Mouse (Mus musculus) T-helper 1 cell (primary cell): ENCODE data around the gene Arhgef19.

Experiments used
- in situ Hi-C: fragments of 300-600 bp; cut with MboI, MseI; formaldehyde crosslinking; loops from one replicate; pipeline ENCODE4 v1.15.1; 2025; ENCODE audit warnings: high pct_unique_total_duplicates

Arhgef19 gene

DNA sequence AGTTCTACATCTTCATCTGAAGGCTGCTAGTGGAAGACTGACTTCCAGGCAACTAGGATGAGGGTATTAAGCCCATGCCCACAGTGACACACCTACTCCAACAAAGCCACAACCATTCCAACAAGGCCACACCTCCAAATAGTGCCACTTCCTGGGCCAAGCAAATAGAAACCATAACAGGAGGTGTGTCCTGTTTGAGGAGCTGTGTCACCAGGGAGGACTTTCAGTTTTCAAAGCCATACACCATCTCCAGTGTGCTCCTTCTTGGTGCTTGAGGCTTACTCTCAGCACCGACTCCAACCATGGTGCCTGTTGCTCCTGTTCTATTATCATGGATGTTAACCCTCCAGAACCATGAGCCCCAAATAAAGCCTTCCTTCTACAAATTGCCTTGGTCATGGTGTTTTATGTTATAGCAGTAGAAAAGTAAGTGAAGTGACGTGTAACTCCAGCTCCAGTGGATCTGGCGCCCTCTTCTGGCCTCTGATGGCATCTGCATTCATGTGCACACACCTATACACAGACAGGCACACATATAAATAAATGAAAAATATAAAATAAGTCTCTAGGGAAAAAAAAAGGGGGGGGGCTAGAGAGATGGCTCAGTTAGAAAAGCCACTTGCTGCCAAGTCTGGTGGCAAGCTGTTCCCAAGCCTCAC is 26.8 kb downstream of the Arhgef19 start:
- in situ Hi-C loops, result no loop called here

DNA sequence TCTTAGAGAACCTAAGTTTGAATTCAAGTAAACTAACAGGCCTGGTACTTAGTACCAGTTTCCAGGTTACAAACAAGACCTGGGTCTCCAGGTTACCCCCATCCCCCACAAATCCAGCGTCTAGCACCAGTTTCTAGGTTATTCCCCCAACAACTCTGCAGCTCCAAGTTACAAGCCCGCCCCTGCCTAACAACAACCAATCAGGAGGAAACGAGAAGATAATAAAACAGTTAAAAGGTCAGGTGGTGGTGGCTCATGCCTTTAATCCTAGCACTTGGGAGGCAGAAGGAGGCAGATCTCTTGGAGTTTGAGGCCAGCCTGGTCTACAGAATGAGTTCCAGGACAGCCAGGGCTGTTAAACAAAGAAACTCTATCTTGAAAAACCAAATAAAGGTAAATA is 28.0 kb downstream of the Arhgef19 start:
- in situ Hi-C loops, result no loop called here

DNA sequence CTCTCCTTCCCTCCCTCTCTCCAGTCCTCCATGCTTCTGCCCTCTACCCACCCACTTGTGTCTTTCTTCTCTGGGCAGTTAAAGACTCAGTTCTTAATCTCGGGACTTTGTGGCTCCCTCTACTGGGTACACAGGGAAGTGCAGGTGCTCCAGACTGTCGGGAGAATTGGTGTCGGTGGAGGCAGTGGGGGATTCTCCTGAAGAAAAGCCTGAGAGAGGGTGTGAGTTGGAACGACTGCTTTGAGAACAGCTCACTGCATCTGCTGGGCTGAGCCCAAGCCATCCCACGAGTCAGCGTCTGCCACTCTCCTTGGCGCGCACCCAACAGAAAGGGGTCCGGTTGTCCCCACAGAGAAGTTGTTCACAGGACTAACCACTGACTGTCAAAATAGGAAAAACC is 28.5 kb downstream of the Arhgef19 start:
- in situ Hi-C loops, result no loop called here

DNA sequence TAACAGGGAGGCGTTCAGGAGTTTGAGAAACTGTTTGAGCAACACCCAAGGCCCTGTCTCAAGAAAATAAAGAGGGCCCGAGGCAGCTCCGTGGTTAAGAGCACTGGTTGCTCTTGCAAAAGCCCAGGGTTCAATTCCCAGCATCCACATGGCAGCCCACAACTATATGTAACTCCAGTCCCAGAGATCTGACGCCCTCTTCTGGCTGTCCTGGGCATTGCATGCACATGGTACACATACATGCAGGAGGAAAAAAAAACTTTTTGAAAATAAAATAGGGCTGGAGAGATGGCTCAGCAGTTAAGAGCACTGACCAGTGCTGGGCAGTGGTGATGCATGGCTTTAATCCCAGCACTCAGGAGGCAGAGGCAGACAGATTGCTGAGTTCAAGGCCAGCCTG is 29.1 kb downstream of the Arhgef19 start:
- in situ Hi-C loops, result no loop called here

DNA sequence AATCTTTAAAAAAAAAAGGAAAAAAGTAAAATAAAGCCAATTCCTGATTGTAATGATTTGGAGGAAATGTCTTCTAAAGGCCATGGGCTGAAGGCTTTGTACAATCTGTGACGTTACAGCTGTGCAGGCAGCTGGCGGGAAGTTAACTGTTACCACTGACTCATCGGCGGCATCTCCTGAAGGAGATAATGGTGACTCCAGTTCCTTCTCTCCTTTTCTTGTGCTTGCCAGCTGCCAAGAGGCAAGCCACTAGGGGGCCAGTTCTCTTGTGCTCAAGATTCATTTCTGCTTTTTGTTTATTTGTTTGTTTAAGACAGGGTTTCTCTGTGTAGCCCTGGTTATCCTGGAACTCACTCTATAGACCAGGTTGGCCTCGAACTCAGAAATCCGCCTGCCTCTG is 29.8 kb downstream of the Arhgef19 start:
- in situ Hi-C loops, result no loop called here

DNA sequence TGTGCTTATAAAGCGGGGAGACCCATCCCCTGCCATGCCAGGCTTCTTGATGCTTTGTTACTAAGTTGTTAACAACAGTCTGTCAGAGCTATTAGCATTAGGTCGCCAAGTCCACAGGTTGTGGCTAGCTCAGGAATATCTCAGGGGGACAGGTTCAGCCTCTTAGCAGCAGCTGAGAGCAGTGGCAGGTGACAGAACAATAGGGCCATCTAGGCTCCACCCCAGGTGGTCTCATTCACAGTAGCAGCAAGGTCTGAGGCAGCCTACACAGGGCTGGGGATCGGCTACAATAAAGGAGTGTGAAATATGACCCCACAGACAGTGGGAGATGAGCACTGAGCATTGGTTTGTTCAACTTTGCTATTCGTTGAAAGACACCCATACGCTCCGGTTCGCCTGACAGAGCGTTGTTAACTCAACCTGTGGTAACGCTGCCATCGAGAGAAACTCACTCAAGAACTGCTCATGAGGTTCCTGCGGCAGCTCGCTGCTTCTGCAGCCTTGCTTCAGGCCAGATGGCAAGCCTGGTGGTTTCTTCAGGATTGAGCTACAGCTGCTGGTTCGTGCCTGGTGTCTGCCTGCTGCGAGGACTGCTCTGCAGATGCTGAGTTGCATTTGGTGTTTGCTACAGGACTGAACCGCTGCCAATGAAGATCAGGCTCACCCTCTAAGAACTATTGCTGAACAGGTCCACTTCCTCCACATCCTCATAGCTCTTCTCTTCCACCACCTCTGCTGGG is 31.1 kb downstream of the Arhgef19 start:
- in situ Hi-C loops, result no loop called here

DNA sequence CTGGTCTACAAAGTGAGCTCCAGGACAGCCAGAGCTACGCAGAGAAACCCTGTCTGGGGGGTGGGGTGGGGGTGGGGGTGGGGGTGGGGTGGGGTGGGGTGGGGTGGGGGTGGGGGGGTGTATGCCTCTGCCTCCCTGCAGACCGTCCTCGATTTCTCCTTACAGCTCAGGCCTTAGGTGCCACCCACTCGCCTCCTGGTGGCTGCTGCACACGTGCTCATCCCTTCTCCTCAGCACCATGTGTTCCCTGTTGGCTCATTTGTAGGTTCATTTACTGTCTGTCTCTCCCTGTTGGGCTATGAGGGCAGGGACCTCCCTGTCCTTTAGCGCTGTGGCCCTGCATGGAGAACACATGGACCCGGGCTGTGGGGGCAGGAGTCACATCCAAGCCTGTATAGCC is 31.9 kb downstream of the Arhgef19 start:
- in situ Hi-C loops, result no loop called here

DNA sequence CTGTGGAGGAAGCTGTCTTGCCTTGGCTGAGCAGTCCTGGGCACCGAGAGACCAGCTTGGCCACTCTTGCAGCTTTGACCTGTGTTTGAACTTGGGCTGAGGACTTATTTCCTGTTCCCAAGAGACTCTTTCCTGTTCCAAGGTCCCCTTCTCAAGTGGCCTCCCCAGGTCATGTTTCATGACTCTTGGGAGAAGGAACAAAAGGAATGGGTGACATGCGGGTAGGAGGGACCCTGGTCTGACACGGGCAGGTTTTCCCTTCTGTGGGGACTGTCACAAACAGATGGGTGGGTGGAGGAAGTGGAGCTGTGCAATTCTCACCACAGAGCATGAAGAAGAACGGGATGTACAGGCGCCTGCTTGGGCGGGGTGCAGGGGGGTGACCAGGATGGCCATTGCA is 32.4 kb downstream of the Arhgef19 start:
- in situ Hi-C loops, result no loop called here

DNA sequence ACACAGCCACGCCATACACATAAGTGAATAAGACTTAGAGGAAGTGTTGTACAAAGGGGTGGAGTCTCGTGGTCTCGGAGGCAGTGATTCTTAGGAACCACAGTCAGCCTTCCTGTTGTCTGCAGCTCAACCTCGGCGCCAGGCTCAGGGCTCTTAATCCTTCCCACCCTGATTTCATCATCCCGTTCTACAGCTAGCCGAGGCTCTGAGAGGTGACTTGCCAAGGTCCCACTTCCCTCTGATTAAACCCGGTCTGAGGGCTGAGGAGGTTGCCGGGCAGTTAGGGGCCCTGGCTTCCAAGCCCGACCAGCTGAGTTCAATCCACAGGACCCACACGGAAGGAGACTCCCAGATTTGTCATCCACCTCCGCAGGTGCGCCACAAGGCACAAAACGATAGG is 33.6 kb downstream of the Arhgef19 start:
- in situ Hi-C loops, result no loop called here

DNA sequence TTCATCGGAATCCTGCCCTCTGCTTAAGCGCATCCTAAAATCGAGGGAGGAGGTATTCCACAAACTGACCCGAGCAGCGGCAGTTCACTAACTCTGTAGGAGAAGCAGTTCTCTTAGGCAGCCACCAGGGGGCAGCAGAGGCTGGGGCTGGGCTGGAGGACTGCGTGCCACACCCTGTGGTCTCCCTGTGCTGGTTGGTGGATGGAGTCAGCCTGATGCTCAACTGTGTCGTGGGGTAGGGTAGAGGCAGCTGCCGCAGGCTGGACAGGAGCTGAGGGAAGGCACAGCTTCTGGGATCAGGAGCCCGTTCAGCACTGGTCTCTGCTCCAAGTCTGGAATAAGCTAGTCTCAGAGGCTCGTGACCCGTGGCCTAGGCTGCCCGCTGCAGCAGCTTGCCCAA is 34.0 kb downstream of the Arhgef19 start:
- in situ Hi-C loops, result no loop called here

DNA sequence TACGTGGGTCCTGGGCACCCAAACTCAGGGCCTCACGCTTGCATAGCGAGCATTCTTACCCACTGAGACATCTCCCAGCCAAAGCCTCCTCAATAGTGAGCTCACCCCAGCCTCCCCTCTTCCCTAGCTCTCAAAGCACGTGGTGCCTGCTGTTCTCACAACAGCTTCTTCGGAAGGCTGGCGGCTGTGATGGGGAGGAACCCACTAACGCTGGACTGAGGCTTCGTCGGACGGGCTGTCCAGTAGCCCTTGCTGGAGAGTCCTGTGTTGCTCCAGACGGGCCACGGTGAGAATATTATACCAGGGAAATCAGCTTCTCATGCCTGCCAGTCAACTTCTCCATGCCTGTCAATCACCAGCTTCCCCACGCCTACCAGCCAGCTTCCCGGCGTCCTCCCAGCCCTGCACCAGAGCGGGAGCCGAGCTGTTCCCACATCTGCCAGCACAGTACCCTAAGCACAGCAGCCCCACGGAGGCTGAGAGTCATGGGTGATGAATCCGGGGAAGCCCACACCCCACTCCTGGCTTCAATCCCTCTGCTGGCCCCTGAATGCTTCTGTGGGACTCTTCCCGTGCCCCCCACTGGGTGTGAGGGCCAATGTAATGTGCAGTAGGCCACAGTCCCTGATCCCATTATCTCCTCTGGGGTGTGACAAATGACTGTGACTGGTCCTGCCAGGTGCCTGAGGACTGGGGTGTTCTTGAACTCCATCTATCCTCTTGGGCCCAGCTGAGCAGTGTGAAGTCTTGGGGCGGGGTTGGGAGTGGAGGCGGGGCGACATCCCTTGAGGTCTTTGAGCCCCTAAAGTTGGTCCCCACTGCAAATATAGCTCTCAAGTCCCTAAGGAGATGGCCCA is 35.4 kb downstream of the Arhgef19 start:
- in situ Hi-C loops, result loop anchor here (5.0 kb wide), 1 partner anchor 88 kb away; no protein-coding TSS in a partner anchor

DNA sequence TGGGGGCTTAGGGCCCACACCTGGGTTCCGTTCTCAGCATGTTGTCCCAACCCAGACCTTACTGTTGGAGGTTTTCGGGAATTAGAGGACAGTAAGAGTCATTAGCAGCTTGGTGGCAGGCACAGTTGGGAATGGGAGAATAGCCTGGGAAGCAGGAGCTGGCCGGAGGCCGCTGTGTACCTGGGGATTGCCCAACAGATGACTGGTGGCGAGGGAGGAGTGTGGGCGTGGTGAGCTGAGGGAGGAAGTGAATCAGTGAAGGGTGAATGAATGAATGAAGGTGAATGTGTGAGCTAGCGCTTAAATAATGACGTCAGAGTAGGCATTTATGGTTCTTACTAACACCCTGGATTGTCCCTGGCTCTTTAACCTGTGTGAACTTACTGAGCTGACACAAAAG is 37.9 kb downstream of the Arhgef19 start:
- in situ Hi-C loops, result loop anchor here (5.0 kb wide), 1 partner anchor 85 kb away; no protein-coding TSS in a partner anchor

DNA sequence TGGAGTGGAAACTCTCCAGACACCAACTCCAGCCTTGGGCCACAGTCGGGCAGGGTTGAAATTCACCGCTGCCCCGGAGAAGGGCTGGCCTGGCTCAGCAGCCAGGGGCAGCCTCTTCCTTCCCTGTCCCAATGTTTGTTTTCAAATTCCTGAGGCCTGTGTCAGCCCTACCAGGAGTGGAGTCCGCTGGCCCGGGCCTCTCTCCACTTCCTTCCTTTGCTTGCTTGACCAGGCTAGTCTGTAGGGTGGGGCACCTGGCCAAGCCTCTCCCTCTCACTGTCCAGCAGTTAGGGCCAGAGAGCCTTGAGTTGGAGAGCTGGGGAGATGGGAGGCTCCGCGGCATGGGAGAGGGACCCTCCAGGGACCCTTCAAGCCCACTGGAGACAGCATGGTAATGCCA is 38.9 kb downstream of the Arhgef19 start:
- in situ Hi-C loops, result loop anchor here (5.0 kb wide), 1 partner anchor 84 kb away; no protein-coding TSS in a partner anchor

DNA sequence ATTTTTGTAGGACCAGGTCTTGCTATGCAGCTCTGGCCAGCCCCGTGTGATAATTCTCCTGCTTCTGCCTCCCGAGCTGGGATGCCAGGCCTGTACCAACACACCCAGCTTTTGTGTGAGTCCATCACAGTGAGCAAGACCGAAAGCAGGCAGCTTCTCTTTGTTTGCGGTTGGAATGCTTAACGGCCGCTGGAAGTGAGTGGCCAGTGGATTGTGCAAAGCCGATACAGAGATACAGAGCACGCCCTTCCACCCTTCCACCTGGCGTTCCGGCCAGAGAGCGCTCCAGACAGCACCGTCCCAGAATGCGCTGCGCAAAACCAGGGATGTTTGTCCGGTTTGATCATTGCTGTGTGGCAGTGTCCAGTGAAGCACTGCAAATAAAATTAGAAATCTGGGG is 40.0 kb downstream of the Arhgef19 start:
- in situ Hi-C loops, result loop anchor here (5.0 kb wide), 1 partner anchor 83 kb away; no protein-coding TSS in a partner anchor

DNA sequence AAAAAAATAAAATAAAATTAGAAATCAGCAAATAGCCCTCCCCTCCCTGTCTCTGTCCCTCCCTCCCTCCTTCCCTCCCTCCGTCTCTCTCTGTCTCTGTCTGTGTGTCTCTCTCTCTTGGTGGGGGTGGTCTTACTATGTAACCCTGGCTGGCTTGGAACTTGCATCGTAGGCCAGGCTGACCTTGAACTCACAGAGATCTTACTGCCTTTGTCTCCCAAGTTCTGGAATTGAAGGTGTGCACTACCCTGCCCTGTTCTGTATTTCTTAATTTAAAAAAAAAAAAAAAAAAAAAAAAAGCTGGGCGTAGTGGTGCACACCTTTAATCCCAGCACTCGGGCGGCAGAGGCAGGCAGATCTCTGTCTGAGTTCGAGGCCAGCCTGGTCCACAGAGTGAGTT is 40.5 kb downstream of the Arhgef19 start:
- in situ Hi-C loops, result loop anchor here (5.0 kb wide), 1 partner anchor 83 kb away; no protein-coding TSS in a partner anchor

DNA sequence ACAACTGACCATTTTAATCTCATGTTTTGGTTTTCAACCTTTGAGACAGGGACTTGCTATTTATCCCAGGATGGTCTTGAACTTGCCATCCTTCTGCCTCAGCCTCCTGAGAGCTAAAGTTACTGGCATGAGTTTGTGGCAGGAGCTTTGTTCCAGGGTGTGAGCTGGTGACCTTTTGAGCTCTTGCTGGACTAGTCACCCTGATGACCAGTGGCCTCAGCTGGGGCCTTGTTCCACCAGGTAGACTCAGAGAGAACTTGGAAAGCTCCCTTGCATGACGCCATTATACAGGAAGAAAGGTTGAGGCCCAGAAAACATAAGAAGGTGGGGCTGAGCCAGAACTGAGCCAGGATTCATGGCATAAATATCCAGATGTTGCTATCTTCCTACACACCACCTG is 41.2 kb downstream of the Arhgef19 start:
- in situ Hi-C loops, result no loop called here

DNA sequence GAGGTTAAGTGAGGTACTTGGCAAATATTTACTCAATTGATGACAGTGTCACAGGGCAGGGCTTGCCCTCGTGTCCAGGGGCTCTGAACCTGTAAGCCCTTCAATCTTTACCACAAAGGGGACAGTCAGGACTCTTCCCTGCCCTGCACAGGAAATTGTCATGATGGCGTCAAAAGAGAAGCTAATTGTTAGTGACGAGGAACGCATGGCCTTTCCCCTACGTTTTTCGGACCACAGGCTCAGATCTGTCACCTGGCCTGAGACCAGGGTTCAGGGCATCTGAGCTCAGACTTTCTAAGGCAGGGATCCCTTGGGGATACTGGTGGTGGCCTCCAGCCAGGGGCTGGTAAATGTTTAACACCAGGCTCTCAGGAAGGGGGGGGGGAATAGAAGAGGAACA is 41.9 kb downstream of the Arhgef19 start:
- in situ Hi-C loops, result no loop called here

DNA sequence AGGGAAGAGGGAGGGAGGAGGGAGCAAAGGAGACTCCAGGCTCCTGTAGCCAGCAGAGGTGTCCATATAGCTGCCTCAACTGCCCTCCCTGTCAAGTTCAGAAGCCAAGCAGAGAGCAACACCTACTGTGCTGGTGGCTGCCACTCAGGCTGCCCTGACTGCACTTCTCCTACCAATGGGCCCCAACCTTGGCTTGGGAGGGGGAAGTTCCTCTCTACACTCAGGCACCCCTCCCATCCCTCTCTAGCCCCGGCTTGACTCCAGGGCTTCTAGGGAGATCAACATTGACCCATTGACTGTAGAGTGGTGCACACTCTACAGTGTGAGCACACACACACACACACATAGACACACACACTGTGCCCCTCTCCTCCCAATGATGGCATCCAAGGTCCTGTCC is 42.3 kb downstream of the Arhgef19 start:
- in situ Hi-C loops, result no loop called here

DNA sequence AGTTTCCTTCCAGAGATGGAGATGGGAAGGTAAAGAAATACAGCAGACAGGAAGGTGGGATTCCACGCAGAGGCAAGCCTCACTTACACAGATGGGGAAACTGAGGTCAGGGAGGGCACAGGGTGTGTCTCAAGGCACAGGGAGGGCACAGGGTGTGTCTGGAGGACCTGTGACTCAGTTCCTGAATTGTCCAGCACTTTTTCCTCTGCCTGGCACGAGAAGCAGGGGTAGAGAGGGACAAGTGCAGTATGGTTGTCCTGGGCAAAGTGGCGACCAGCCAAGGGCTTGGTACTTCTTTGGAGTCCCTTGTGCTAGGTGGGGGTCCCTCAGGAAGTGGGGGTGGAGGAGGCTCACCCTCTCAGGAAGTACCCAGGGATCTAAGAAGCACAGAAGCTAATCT is 42.8 kb downstream of the Arhgef19 start:
- in situ Hi-C loops, result no loop called here

DNA sequence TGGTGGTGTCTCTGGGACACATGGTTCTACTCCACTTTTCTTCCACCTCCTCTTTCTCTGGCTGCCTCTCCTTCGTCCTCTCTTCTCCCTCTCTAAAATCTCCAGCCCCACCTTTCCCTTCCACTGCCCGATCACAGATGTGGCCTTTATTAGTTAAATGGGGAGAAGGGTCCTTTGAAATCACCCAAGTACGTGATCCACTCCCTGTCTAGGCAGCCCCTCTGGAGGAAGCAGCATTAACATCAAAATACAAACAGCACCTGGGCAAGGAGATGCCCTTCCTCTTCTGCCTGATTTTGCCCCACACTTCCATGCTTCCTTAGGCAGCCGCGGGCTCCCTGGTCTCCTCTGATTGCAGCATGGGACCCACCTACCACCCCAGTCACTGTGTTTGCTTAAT is 43.3 kb downstream of the Arhgef19 start:
- in situ Hi-C loops, result no loop called here

DNA sequence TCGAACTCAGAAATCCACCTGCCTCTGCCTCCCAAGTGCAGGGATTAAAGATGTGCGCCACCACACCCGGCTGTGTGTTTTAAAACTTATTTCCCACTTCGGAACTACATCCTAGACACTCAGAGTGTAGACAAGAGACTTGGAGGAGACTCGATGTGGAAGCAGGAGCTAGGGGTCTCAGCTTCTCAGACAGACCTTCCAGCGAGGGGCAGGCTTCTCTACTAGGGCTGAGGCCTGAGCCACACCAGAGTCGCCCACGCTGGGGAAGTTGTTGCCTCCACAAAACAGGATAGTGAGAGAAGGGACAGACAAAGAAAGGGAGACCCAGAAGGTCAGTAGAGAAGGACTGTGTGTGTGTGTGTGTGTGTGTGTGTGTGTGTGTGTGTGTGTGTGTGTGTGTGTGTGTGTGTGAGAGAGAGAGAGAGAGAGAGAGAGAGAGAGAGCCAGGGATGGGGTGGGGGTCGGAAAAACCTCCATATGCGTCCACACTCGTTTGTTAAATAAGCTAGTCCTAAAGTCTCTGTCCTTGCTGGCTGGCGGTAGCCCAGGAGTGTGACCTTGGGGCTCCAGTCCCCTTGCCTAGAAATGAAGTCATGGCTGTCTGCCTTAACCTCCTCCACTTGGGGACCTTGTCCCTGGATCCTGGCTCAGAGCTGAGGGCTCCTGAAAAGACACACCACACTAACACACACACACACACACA is 44.0 kb downstream of the Arhgef19 start:
- in situ Hi-C loops, result no loop called here
